Mouse (Mus musculus) bone marrow macrophage, adult 2 months (primary cell): ENCODE results near the gene Prkca. TPM values are rescaled to one million over a fixed set of nuclear protein-coding genes. Genes with fewer than 3 reads are reported as not detected.

Experiments
- H3K27ac ChIP-seq: 2 replicates; pipeline ENCODE4 v1.5.1; 2012; ENCODE audit warnings: low read depth, low read length; ENCODE audit not compliant: insufficient read depth
- H3K4me1 ChIP-seq: 2 replicates; pipeline ENCODE4 v1.6.1; 2012; ENCODE audit warnings: low read length; ENCODE audit not compliant: control insufficient read depth, insufficient read depth
- H3K4me3 ChIP-seq: 2 replicates; pipeline ENCODE4 v1.5.1; 2012; ENCODE audit warnings: mild to moderate bottlenecking, low read length, moderate library complexity; ENCODE audit not compliant: insufficient read depth
- CTCF ChIP-seq: IDR thresholded peaks from 2 replicates; pipeline ENCODE4 v1.5.1; 2012; ENCODE audit warnings: low read depth, mild to moderate bottlenecking, low read length, moderate library complexity
- POLR2A ChIP-seq: IDR thresholded peaks from 2 replicates; pipeline ENCODE4 v1.6.1; 2012; ENCODE audit warnings: mild to moderate bottlenecking, low read depth, low read length, borderline replicate concordance
- polyA plus RNA-seq: library from polyadenylated mRNA; stranded (reverse); fragments of >200 nt; gene quantifications from 2 replicates; pipeline ENCODE4 v1.2.4, GENCODE M21; 2012; ENCODE audit not compliant: missing spikeins, insufficient read depth, insufficient read length

Prkca gene
- polyA plus RNA-seq, 1 experiment = 1.0 TPM

DNA sequence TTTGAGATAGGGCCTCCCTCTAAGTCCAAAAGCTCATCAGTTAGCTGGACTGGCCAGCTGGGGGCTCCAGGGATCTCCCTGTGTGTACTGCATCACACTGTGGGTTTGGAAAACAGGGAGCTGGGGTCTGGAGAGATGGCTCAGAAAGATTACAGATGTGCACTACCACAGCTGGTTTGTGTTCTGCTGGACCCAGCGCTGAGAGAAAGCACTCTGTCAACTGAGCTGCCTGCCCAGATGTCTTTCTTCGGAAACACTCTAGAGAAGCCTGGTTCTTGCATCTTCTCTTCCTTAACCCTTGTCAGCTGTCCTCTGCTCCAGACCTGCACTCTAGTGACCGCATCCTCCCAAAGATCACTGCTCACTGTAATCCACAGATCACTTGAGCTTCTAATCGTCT lies 20.3 kb upstream of the Prkca start:
- Histone ChIP-seq H3K4me1 (no peaks in the 10 kb centered on the region), H3K4me3 (no peak overlapping the region), H3K27ac (no peak overlapping the region)
- TF ChIP-seq CTCF (no peak), POLR2A (no peak)

GRCm38 (mm10) chr11:108362965-108363364 lies 19.2 kb upstream of the Prkca start:
- Histone ChIP-seq H3K4me1 (no peaks in the 10 kb centered on the region), H3K4me3 (no peak overlapping the region), H3K27ac (no peak overlapping the region)
- TF ChIP-seq POLR2A (no peak), CTCF (no peak)

GRCm38 (mm10) chr11:108360983-108361382 lies 17.3 kb upstream of the Prkca start:
- Histone ChIP-seq H3K4me3 (no peak overlapping the region), H3K4me1 (no peaks in the 10 kb centered on the region), H3K27ac (no peak overlapping the region)
- TF ChIP-seq POLR2A = no peak
- no peak for TF ChIP-seq CTCF

DNA sequence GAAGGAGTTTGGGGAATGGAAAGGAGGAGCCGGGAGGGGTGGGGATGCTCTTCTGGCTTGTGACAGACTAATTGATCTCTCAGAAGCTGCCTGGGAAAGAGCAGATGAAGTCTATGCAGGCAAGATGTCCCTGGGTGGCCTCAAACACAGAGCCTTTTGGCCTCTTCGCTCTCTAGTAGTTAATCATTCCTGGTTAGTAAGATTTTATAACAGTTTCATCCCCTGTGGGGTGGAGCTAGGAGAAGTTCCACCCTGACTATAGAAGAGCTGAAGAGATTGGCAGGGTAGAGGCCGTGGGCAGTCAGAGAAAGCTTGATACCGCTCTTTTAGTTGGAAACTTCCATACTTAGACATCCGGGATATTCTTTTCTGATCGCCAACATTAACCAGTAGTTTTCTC lies 15.2 kb upstream of the Prkca start:
- TF ChIP-seq POLR2A (no peak), CTCF (no peak)
- no peaks in the 10 kb centered on the region for H3K4me1 ChIP-seq
- no peak overlapping the region for H3K4me3 ChIP-seq
- no peak overlapping the region for H3K27ac ChIP-seq

DNA sequence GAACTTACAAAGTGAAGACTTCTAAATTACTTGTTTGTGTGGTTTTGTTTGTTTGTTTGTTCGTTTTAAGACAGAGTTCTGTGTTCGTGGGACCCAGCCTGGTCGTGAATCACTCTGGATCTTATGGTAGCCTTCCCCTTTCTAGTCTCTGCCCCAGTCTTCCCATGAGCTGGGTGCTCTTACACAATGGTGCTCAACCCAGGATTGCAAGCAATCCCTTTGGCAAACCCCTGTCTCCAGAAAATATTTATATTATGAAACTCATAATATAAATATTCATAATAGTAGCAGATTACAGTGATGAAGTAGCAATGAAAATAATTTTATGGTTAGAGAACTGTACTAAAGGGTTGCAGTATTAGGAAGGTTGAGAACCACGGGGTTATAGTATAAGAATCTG lies 12.3 kb upstream of the Prkca start:
- Histone ChIP-seq H3K4me1 (no peaks in the 10 kb centered on the region), H3K27ac (no peak overlapping the region), H3K4me3 (no peak overlapping the region)
- TF ChIP-seq CTCF (no peak), POLR2A (no peak)

DNA sequence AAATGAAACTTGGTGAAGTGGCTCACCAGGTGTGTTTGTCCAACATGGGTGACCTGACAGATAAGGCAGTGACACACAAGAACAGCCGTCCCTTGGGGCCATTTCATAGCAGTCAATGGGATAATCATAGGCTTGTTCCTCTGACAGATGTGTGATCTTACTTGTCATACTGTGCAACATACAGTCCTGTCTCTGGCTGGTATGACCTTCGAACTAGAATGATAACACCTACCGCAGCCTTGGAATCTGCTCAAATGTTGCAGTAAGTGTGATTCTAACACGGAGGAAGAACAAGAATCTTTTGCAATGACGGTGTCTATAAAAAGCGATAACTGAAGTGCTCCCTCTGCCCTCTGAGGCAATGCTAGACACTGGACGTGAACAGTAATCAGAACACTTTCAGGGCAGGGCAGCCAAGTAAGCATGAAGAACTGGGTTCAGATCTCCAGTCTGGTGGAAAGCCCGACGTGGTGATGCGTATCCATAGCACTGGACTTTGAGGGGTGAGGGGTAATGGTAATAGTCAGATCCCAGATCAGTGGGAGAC lies 9.2 kb upstream of the Prkca start:
- TF ChIP-seq CTCF (no peak), POLR2A (no peak)
- no peaks in the 10 kb centered on the region; the same call in 1 of the 2 replicates for H3K4me1 ChIP-seq
- no peak overlapping the region for H3K27ac ChIP-seq
- H3K4me3 ChIP-seq = no peak overlapping the region

DNA sequence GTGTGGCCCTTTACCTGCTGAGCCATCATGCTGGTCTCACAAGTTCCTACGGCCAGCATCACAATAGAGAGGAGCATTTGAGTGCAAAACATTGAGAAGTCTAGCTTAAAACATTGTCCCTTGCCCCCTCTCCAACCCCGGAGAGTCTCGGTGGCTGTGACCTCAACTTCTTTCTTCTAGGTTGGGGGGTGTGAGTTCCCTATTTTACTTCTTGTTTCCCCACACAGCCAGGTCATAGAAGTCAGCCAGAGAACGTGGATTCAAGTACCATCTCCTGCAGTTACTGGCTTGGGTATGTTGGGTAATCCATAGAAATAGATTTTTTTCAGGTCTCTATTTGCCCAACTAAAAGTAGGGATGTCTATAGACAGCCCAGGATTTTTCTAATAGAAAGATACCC lies 7.1 kb upstream of the Prkca start:
- no peak overlapping the region for H3K27ac ChIP-seq
- TF ChIP-seq CTCF = no peak
- no peak for TF ChIP-seq POLR2A
- H3K4me3 ChIP-seq = no peak overlapping the region
- no peaks in the 10 kb centered on the region; the same call in 1 of the 2 replicates for H3K4me1 ChIP-seq

DNA sequence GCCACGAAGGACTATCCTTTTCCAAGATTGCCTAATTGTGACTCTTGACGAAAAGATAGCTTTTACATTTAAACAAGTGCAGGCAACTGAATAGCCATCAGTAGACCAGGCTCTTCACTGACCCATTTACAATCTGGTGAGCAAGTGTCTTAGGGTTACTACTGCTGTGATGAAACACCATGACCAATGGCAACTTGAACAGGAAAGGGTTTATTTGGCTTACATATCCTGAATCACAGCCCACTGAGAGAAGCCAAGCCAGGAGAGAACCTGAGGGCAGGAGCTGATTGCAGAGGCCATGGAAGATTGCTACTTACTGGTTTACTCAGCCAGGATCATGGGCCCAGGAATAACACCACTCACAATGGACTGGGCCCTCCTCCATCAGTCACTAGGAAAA lies 1.6 kb upstream of the Prkca start:
- Histone ChIP-seq H3K27ac (no peak overlapping the region), H3K4me1 (no peaks in the 10 kb centered on the region; the same call in 1 of the 2 replicates), H3K4me3 (no peak overlapping the region)
- TF ChIP-seq POLR2A (no peak), CTCF (no peak)

- TF ChIP-seq POLR2A (no peak), CTCF (no peak)
- Histone ChIP-seq H3K4me3 (no peak overlapping the region), H3K4me1 (no peaks in the 10 kb centered on the region; the same call in 1 of the 2 replicates)
Observed at GRCm38 (mm10) chr11:108344759-108345158, 1.0 kb upstream of the Prkca start.

GRCm38 (mm10) chr11:108342781-108343768 lies 653 bp downstream of the Prkca start, which contains the start of gene Apoh:
TSS of gene Apoh (plus strand) at chr11:108343354.
- TF ChIP-seq POLR2A (no peak), CTCF (no peak)
- Histone ChIP-seq H3K27ac (no peak within 1 kb of the TSS), H3K4me1 (no peaks in the 10 kb centered on the region; the same call in 1 of the 2 replicates), H3K4me3 (peak within 1 kb of the TSS; percentile 73)

More at GRCm38 (mm10) chr11:108344759-108345158, 1.0 kb upstream of the Prkca start:
- H3K27ac ChIP-seq = no peak overlapping the region
